Mouse (Mus musculus) neural tube, embryonic 12.5 days (tissue): ENCODE data around the gene Adk. TPM values are rescaled to one million over a fixed set of nuclear protein-coding genes. Genes with fewer than 3 reads are reported as not detected.

Experiments
- ATAC-seq: fragments of 200-750 bp; cut with Nextera tagmentation; 2 replicates; pipeline ENCODE4 v1.8.0; 2017; ENCODE audit warnings: low read depth, mild to moderate bottlenecking, moderate TSS enrichment, moderate library complexity; ENCODE audit not compliant: low FRiP score
- H3K27ac ChIP-seq: fragments of 300-500 bp; sonication (generic); 2 replicates; pipeline ENCODE4 v1.5.1; 2016
- H3K27me3 ChIP-seq: fragments of 300-500 bp; sonication (generic); replicated peaks from 2 replicates; pipeline ENCODE4 v1.6.1; 2016; ENCODE audit warnings: mild to moderate bottlenecking
- H3K36me3 ChIP-seq: fragments of 300-500 bp; sonication (generic); 2 replicates; pipeline ENCODE4 v1.6.1; 2016; ENCODE audit warnings: mild to moderate bottlenecking
- H3K4me1 ChIP-seq: fragments of 300-500 bp; sonication (generic); 2 replicates; pipeline ENCODE4 v1.6.1; 2016
- H3K4me2 ChIP-seq: fragments of 300-500 bp; sonication (generic); replicated peaks from 2 replicates; pipeline ENCODE4 v1.6.1; 2016; ENCODE audit warnings: mild to moderate bottlenecking
- H3K4me3 ChIP-seq: fragments of 300-500 bp; sonication (generic); 2 replicates; pipeline ENCODE4 v1.5.1; 2016
- H3K9ac ChIP-seq: fragments of 300-500 bp; sonication (generic); 2 replicates; pipeline ENCODE4 v1.6.1; 2016; ENCODE audit warnings: mild to moderate bottlenecking
- H3K9me3 ChIP-seq: fragments of 300-500 bp; sonication (generic); 2 replicates; pipeline ENCODE4 v1.6.1; 2016; ENCODE audit warnings: mild to moderate bottlenecking
- WGBS: fragments of 180-500 bp; shearing (Covaris S2); methylation state at CpG from one replicate; pipeline ENCODE4 v1.1.7; 2016; 5-methylcytosine and 5-hydroxymethylcytosine counted together
- polyA plus RNA-seq: library from polyadenylated mRNA; unstranded; fragments of >200 nt; fragmentation: Nextera tagmentation; extraction: Ambion mirVana; gene quantifications from 2 replicates; pipeline ENCODE4 v1.2.1, GENCODE M21; 2016

Adk gene
- polyA plus RNA-seq, 1 experiment from 2014 or later, result 68.1 TPM

DNA sequence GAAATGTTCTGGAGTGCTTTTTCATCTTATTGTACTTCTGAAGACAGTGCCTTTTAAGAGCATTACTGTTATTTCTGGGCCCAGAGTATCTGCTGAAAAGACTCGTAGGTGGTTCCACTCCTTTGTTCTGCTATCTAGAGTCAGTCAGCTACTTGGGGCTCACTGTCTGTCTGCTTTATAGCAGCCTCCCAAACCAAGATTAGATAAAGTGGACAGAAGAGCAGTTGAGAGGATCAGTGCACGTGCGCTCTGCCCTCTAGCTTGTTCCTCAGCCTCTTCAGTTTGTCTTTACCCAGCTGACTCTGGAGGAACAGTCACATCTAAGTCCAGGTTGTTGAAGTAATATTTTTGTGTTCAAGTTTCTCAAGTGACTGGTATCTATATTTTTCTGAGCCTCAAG is 21.6 kb downstream of the Adk start:
- no peak for ATAC-seq
- Histone ChIP-seq H3K36me3 (no peaks in the 10 kb centered on the region), H3K4me1 (peaks cover 5% of the 10 kb centered on the region), H3K4me3 (no peak overlapping the region), H3K9ac (no peak overlapping the region), H3K9me3 (no peaks in the 10 kb centered on the region), H3K27ac (no peak overlapping the region), H3K27me3 (no peaks in the 10 kb centered on the region), H3K4me2 (no peak overlapping the region)
- WGBS, result 71% methylated on average over 3 of the region's 3 CpGs

DNA sequence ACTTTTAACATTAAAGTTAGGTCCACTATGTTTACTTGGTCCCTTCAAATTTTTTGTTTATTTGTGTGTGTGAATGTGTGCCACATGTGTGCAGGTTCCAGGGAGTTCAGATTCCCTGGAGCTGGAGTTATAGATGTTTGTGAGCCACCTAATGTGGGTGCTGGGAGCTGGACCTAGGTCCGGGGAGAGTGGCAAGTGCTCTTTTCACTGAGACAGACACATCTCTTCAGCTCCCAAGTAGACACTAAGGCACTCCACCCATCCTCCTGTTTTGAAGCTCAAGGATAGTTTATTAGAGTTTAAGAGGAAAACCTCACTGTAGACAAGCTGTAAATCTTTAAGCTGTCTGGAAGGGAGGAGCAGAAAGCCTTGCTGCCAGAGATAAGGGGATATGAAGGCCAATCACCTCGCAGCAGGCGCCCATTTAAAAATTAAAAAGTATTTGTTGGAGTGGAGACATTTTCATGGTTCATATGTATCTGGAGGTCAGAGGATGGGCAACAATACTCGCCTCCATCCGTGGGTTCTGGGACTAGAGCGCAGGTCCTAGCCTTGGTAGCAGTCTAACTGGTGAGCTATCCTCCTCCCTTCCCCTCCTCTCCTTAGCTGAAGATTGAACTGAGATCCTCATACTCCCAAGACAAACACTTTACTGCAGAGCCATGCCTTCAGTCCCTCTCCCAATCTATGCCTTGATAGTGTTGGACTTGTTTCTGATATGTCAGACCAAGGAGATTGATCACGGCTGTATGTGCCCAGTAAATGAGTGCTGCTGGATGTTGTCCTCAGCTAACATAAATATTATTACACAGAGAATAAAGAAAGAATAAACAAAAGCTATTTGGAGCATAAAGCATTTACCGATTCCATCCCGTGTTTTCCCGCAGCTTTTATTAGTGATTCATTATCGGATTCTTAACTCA is 22.3 kb downstream of the Adk start:
- Histone ChIP-seq H3K27me3 (no peaks in the 10 kb centered on the region), H3K4me1 (peaks cover 5% of the 10 kb centered on the region), H3K4me3 (no peak overlapping the region), H3K27ac (no peak overlapping the region), H3K36me3 (no peaks in the 10 kb centered on the region), H3K9ac (no peak overlapping the region), H3K4me2 (no peak overlapping the region), H3K9me3 (no peaks in the 10 kb centered on the region)
- ATAC-seq, result no peak
- 68% methylated on average over 11 of the region's 11 CpGs for WGBS

DNA sequence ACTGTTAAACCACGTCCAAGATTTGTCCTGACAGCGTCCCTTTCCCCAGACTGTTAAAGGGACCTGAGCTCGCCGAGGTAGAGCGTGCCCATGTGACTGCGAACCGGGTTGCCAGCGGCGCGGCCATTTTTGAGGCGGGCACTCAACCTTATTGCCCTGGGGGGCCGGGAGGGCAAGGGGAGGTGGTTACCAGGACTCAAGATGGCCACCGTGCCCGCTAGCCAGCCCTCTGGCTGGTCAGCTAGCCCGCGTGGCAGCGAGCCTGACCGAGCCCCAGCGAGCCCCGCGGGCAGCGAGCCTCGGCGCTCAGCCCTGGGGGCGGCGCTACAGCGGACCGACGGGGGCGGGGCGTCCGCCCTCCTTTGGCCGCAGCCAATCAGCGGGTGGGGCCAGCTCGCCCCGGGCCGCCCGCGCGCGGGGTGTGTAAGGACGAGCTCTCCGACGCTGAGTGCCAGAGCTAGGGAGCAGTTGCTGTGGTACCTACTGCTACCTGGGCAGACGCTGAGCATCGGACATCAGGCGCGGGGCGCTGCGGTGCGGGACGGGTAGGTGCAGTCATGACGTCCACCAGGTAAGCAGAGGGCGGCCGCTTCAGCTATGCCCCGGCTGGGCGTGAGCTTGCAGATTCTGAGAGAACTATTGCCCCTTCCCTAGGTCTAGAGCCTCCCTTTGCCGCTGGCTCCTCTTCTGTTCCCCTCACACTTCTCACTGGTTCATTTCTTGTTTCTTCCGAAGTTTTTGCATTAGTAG is 23.6 kb downstream of the Adk start:
- WGBS, result under 1% methylated on average over 59 of the region's 59 CpGs
- H3K9ac ChIP-seq, result peak overlapping the region; percentile 76
- ATAC-seq, result peak; percentile 97
- no peak overlapping the region; the same call in 1 of the 2 replicates for H3K27ac ChIP-seq
- H3K4me3 ChIP-seq, result peak overlapping the region; percentile 58
- no peaks in the 10 kb centered on the region for H3K9me3 ChIP-seq
- H3K4me1 ChIP-seq, result peaks cover 5% of the 10 kb centered on the region
- H3K4me2 ChIP-seq, result peak overlapping the region; percentile 85
- no peaks in the 10 kb centered on the region for H3K36me3 ChIP-seq
- no peaks in the 10 kb centered on the region for H3K27me3 ChIP-seq

GRCm38 (mm10) chr14:21076501-21077194 is 24.3 kb downstream of the Adk start:
- peak overlapping the region; percentile 58 for H3K4me3 ChIP-seq
- WGBS, result 51% methylated on average over 7 of the region's 7 CpGs
- H3K27ac ChIP-seq, result no peak overlapping the region
- peak; percentile 49 for ATAC-seq
- H3K9ac ChIP-seq, result peak overlapping the region; percentile 76
- no peaks in the 10 kb centered on the region for H3K36me3 ChIP-seq
- H3K9me3 ChIP-seq, result no peaks in the 10 kb centered on the region
- H3K4me1 ChIP-seq, result peaks cover 5% of the 10 kb centered on the region
- H3K4me2 ChIP-seq, result peak overlapping the region; percentile 85
- no peaks in the 10 kb centered on the region for H3K27me3 ChIP-seq

DNA sequence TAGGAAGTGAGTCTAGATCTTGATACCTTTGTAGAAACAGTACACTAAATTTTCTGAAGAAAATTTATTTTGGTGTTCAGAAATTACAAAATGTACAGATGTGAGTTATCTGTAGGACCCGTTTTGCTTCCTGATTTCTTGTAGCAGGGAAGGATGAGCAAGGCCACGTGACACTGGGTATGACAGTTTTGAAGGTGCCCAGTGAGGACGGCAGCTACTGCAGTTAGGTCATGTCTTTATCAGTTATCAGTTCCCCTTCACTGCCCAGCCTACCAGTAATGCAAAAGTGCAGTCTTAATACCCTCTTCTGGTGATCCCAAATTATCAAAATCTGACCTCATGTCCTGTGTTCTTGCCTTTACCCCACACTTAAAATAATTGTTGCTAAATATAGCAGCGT is 25.6 kb downstream of the Adk start:
- H3K9me3 ChIP-seq, result no peaks in the 10 kb centered on the region
- no peaks in the 10 kb centered on the region for H3K36me3 ChIP-seq
- H3K27me3 ChIP-seq, result no peaks in the 10 kb centered on the region
- no peak for ATAC-seq
- no peak overlapping the region for H3K9ac ChIP-seq
- 91% methylated on average over 4 of the region's 4 CpGs for WGBS
- peaks cover 11% of the 10 kb centered on the region for H3K4me1 ChIP-seq
- H3K4me3 ChIP-seq, result no peak overlapping the region
- H3K27ac ChIP-seq, result no peak overlapping the region
- H3K4me2 ChIP-seq, result no peak overlapping the region

GRCm38 (mm10) chr14:21078511-21078910 is 26.1 kb downstream of the Adk start:
- Histone ChIP-seq H3K4me3 (no peak overlapping the region), H3K36me3 (no peaks in the 10 kb centered on the region), H3K9me3 (no peaks in the 10 kb centered on the region), H3K4me1 (peaks cover 11% of the 10 kb centered on the region), H3K27ac (no peak overlapping the region), H3K4me2 (no peak overlapping the region), H3K9ac (no peak overlapping the region), H3K27me3 (no peaks in the 10 kb centered on the region)
- no peak for ATAC-seq

- peaks cover 6% of the 10 kb centered on the region; the same call in 1 of the 2 replicates for H3K4me1 ChIP-seq
- H3K27ac ChIP-seq, result no peak overlapping the region
- H3K36me3 ChIP-seq, result no peaks in the 10 kb centered on the region
- no peak overlapping the region for H3K4me3 ChIP-seq
- no peak overlapping the region for H3K4me2 ChIP-seq
- H3K9me3 ChIP-seq, result no peaks in the 10 kb centered on the region
- WGBS, result 63% methylated on average over 1 of the region's 1 CpGs
- H3K9ac ChIP-seq, result no peak overlapping the region
- no peaks in the 10 kb centered on the region for H3K27me3 ChIP-seq
- ATAC-seq, result no peak
Measured at GRCm38 (mm10) chr14:21082823-21083222, 30.4 kb downstream of the Adk start.

DNA sequence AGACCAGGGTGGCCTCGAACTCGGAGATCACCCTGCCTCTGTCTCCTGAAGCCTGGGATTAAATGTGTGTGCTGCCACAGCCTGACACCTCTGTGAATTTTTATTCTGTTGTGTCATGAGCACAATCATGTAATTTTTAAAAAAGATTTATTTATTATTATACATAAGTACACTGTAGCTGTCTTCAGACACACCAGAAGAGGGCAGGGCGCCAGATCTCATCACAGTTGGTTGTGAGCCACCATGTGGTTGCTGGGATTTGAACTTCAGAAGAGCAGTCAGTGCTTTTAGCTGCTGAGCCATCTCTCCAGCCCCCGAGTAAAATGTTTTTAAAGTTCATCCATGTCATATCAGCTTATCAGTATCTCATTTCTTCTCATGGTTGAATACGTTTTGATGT is 33.3 kb downstream of the Adk start:
- no peaks in the 10 kb centered on the region for H3K36me3 ChIP-seq
- H3K4me1 ChIP-seq, result peaks cover 6% of the 10 kb centered on the region; the same call in 1 of the 2 replicates
- no peak overlapping the region for H3K27ac ChIP-seq
- no peak overlapping the region for H3K4me3 ChIP-seq
- H3K9me3 ChIP-seq, result no peaks in the 10 kb centered on the region
- no peak overlapping the region for H3K9ac ChIP-seq
- 89% methylated on average over 5 of the region's 5 CpGs for WGBS
- no peaks in the 10 kb centered on the region for H3K27me3 ChIP-seq
- no peak overlapping the region for H3K4me2 ChIP-seq
- ATAC-seq, result no peak

DNA sequence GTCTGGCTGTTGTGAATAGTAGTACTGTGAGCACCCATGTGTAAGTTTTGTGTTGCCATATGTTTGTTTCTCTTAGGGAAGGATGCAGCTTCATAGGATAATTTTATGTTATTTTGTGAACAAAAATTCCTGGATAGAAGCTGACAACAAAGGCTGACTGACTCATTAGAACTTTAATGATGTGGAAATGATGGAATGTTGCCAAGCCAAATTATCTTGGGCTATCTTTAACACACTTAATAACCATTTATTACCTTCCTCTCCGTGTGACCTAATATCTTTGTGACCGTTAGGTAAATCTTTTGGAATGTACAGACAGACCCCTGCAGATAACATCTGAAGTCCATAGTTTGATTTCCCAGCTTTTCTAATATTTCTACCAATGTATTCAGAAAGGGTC is 33.7 kb downstream of the Adk start:
- Histone ChIP-seq H3K4me2 (no peak overlapping the region), H3K9ac (no peak overlapping the region), H3K27me3 (no peaks in the 10 kb centered on the region), H3K9me3 (no peaks in the 10 kb centered on the region), H3K4me3 (no peak overlapping the region), H3K4me1 (peaks cover 6% of the 10 kb centered on the region; the same call in 1 of the 2 replicates), H3K36me3 (no peaks in the 10 kb centered on the region), H3K27ac (no peak overlapping the region)
- ATAC-seq, result no peak
- WGBS, result 37% methylated on average over 2 of the region's 2 CpGs

DNA sequence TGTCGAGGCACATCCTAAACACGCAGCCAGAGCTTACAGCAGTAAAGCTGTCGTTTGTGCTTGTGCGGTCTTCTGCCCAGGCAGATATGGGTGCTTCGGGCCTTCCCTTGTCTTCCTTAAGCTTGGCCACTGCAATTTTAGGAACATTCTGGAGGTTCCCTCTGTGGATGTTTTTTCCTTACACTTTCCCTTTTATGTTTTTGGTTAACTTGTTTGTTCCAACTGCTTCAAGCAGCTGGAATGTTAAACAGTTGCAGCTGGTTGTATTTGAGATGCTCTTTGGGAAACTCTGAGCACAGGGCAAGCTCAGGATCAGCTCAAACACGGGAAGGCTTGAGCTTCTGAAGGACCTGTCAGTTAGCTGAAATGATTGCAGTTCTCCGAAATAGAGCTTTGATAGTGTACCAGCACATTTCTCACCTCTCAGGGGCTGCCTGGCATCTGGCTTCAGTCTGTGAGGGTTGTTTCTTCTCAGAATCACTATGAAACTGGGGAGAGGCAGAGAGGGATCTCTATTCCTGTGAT is 34.5 kb downstream of the Adk start:
- Histone ChIP-seq H3K27ac (no peak overlapping the region), H3K4me1 (peaks cover 4% of the 10 kb centered on the region; the same call in 1 of the 2 replicates), H3K36me3 (no peaks in the 10 kb centered on the region), H3K9ac (no peak overlapping the region), H3K4me2 (no peak overlapping the region), H3K4me3 (no peak overlapping the region), H3K9me3 (no peaks in the 10 kb centered on the region), H3K27me3 (no peaks in the 10 kb centered on the region)
- ATAC-seq, result no peak
- 52% methylated on average over 7 of the region's 7 CpGs for WGBS

GRCm38 (mm10) chr14:21087390-21088060 is 35.2 kb downstream of the Adk start:
- ATAC-seq, result no peak
- Histone ChIP-seq H3K4me3 (no peak overlapping the region), H3K27me3 (no peaks in the 10 kb centered on the region), H3K9ac (no peak overlapping the region), H3K36me3 (no peaks in the 10 kb centered on the region), H3K27ac (no peak overlapping the region), H3K4me2 (no peak overlapping the region), H3K9me3 (no peaks in the 10 kb centered on the region), H3K4me1 (no peaks in the 10 kb centered on the region)
- WGBS, result 63% methylated on average over 4 of the region's 4 CpGs
